Comparison of ENCODE assay signal across 30 mouse cellular contexts in genomic region chr3:97874777-97875176, GRCm38 (mm10). TPM values are rescaled to one million over a fixed set of nuclear protein-coding genes. Genes with fewer than 3 reads are reported as not detected.
A peak's percentile ranks its signal among the peaks of the same experiment; 100 is the strongest.
DNase-seq lines count a peak whose midpoint lies in the region; ATAC-seq lines count a peak whose summit lies in the region.
"Had no signal": no experiment of that assay in that cellular context is flagged by ENCODE, and none has a peak within 500 bp of the region (broad histone marks: within the 10 kb centered on the region; RNA-seq: fewer than 3 reads in every experiment).

No protein-coding gene starts in this region.

- peaks cover 9% of the 10 kb centered on the region; the same call in 1 of the 2 replicates for H3K4me1 ChIP-seq in heart, embryonic 10.5 days
- no peaks in the 10 kb centered on the region for H3K4me1 ChIP-seq in midbrain, embryonic 11.5 days (ENCODE audit: control insufficient read depth, insufficient read depth, low read length)
- H3K4me1 ChIP-seq in midbrain, embryonic 15.5 days, result no peaks in the 10 kb centered on the region
- no peaks in the 10 kb centered on the region for H3K4me1 ChIP-seq in liver, embryonic 11.5 days (replicated peaks; ENCODE audit: control insufficient read depth, insufficient read depth, low read length)
- H3K4me1 ChIP-seq: hindbrain, embryonic 15.5 days had no signal

- no peaks in the 10 kb centered on the region for H3K27me3 ChIP-seq in heart, embryonic 10.5 days (ENCODE audit: insufficient read depth, poor library complexity, severe bottlenecking)
- H3K27me3 ChIP-seq in midbrain, embryonic 11.5 days (ENCODE audit: control insufficient read depth, insufficient read depth, low read length), result no peaks in the 10 kb centered on the region
- H3K27me3 ChIP-seq in midbrain, embryonic 15.5 days (replicated peaks), result peaks cover 2% of the 10 kb centered on the region; the same call in 1 of the 2 replicates
- H3K27me3 ChIP-seq in liver, embryonic 11.5 days (replicated peaks; ENCODE audit: control insufficient read depth, insufficient read depth, low read length), result no peaks in the 10 kb centered on the region
- H3K27me3 ChIP-seq: embryonic facial prominence, embryonic 12.5 days; forebrain, embryonic 15.5 days; heart, embryonic 13.5 days; hindbrain, embryonic 15.5 days; limb, embryonic 15.5 days had no signal

- intact Hi-C loops in left cerebral cortex, postnatal 25 days (cut with DNase I), result loop anchor here (5.0 kb wide), 1 partner anchor 32 kb away; no protein-coding TSS in a partner anchor

- no peaks in the 10 kb centered on the region for H3K36me3 ChIP-seq in heart, embryonic 10.5 days
- H3K36me3 ChIP-seq in midbrain, embryonic 11.5 days (ENCODE audit: control insufficient read depth, insufficient read depth, low read length), result no peaks in the 10 kb centered on the region
- H3K36me3 ChIP-seq in midbrain, embryonic 15.5 days (replicated peaks), result no peaks in the 10 kb centered on the region
- H3K36me3 ChIP-seq in liver, embryonic 11.5 days (ENCODE audit: control insufficient read depth, insufficient read depth, low read length), result no peaks in the 10 kb centered on the region
- H3K36me3 ChIP-seq: embryonic facial prominence, embryonic 12.5 days; forebrain, embryonic 10.5 days; forebrain, embryonic 15.5 days; heart, embryonic 13.5 days; hindbrain, embryonic 10.5 days; hindbrain, embryonic 15.5 days; limb, embryonic 15.5 days had no signal

- no peak overlapping the region for H3K4me2 ChIP-seq in midbrain, embryonic 11.5 days
- H3K4me2 ChIP-seq in midbrain, embryonic 15.5 days, result no peak overlapping the region
- no peak overlapping the region for H3K4me2 ChIP-seq in liver, embryonic 11.5 days
- H3K4me2 ChIP-seq: embryonic facial prominence, embryonic 12.5 days; forebrain, embryonic 15.5 days; heart, embryonic 13.5 days; hindbrain, embryonic 15.5 days; limb, embryonic 15.5 days had no signal

- no peak overlapping the region for H3K9ac ChIP-seq in midbrain, embryonic 11.5 days (ENCODE audit: low read length)
- H3K9ac ChIP-seq in midbrain, embryonic 15.5 days, result no peak overlapping the region
- H3K9ac ChIP-seq in liver, embryonic 11.5 days (ENCODE audit: low read depth, low read length), result no peak overlapping the region
- H3K9ac ChIP-seq: embryonic facial prominence, embryonic 12.5 days; forebrain, embryonic 15.5 days; heart, embryonic 13.5 days; hindbrain, embryonic 15.5 days; limb, embryonic 15.5 days had no signal

- no peaks in the 10 kb centered on the region for H3K9me3 ChIP-seq in heart, embryonic 10.5 days
- H3K9me3 ChIP-seq in midbrain, embryonic 11.5 days (ENCODE audit: control insufficient read depth, low read length), result no peaks in the 10 kb centered on the region
- no peaks in the 10 kb centered on the region for H3K9me3 ChIP-seq in midbrain, embryonic 15.5 days
- H3K9me3 ChIP-seq in liver, embryonic 11.5 days (ENCODE audit: control insufficient read depth, low read length), result no peaks in the 10 kb centered on the region
- H3K9me3 ChIP-seq: embryonic facial prominence, embryonic 12.5 days; forebrain, embryonic 10.5 days; forebrain, embryonic 15.5 days; heart, embryonic 13.5 days; hindbrain, embryonic 10.5 days; hindbrain, embryonic 15.5 days; limb, embryonic 15.5 days had no signal

- no peak overlapping the region for H3K27ac ChIP-seq in heart, embryonic 10.5 days
- H3K27ac ChIP-seq in midbrain, embryonic 11.5 days (ENCODE audit: low read depth, low read length), result no peak overlapping the region
- no peak overlapping the region for H3K27ac ChIP-seq in midbrain, embryonic 15.5 days
- no peak overlapping the region for H3K27ac ChIP-seq in liver, embryonic 11.5 days (ENCODE audit: low read depth, low read length)
- H3K27ac ChIP-seq: forebrain, embryonic 10.5 days; forebrain, embryonic 15.5 days; heart, embryonic 13.5 days; hindbrain, embryonic 10.5 days; hindbrain, embryonic 15.5 days; limb, embryonic 15.5 days; macrophage; stomach, postnatal 0 days had no signal

- no peak for ATAC-seq in midbrain, embryonic 11.5 days (ENCODE audit: low FRiP score)
- ATAC-seq in midbrain, embryonic 15.5 days (replicated peaks), result no peak
- peak; percentile 58; the same call in 1 of the 2 replicates for ATAC-seq in liver, embryonic 11.5 days (replicated peaks; ENCODE audit: low FRiP score)
- ATAC-seq: forebrain, embryonic 15.5 days; inflammation-experienced regulatory T-cells, adult 6 months; lung, postnatal 0 days had no signal

- peak; percentile 53 for DNase-seq in heart, adult 11 months
- DNase-seq in heart, embryonic 10.5 days (ENCODE audit: low spot score), result no peak
- DNase-seq in midbrain, embryonic 11.5 days (ENCODE audit: low spot score, missing footprints), result peak; percentile 85
- DNase-seq in liver, embryonic 11.5 days (ENCODE audit: low spot score), result no peak
- no peak for DNase-seq in left cerebral cortex, postnatal 25 days (ENCODE audit: low spot score in 2 of 2)
- DNase-seq in thymus, postnatal 10 days (ENCODE audit: low spot score in 2 of 2), result no peak
- DNase-seq: adrenal gland, postnatal 10 days; cerebellum, adult 8-10 months; cerebellum, postnatal 25 days; gastrocnemius, postnatal 25 days; heart, adult 18-20 months; heart, postnatal 10 days; kidney, adult 2 months; lung, adult 18-20 months; midbrain, embryonic 14.5 days; right cerebral cortex, postnatal 4 days; thymus, adult 18-20 months; thymus, postnatal 4 days had no signal

- WGBS in heart, embryonic 10.5 days, result 25% methylated on average over 5 of the region's 5 CpGs
- WGBS in midbrain, embryonic 11.5 days, result 19% methylated on average over 5 of the region's 5 CpGs
- 27% methylated on average over 5 of the region's 5 CpGs for WGBS in midbrain, embryonic 15.5 days
- 44% methylated on average over 5 of the region's 5 CpGs for WGBS in liver, embryonic 11.5 days

- H3K4me3 ChIP-seq in heart, embryonic 10.5 days, result no peak overlapping the region
- no peak overlapping the region for H3K4me3 ChIP-seq in midbrain, embryonic 11.5 days (ENCODE audit: low read depth, low read length)
- H3K4me3 ChIP-seq in midbrain, embryonic 15.5 days, result no peak overlapping the region
- H3K4me3 ChIP-seq in liver, embryonic 11.5 days (ENCODE audit: low read depth, low read length), result no peak overlapping the region
- H3K4me3 ChIP-seq: embryonic facial prominence, embryonic 12.5 days; forebrain, embryonic 10.5 days; forebrain, embryonic 15.5 days; heart, embryonic 13.5 days; hindbrain, embryonic 10.5 days; hindbrain, embryonic 15.5 days; limb, embryonic 15.5 days had no signal

RNA-seq across cellular contexts. Expression of gene Pde4dip, which starts 13.7 kb away (rescaled TPM):
- 42.0 and 84.8 TPM in 2 replicates for polyA plus RNA-seq in heart, embryonic 10.5 days (2016; fragmentation: Nextera tagmentation; extraction: Ambion mirVana)
- polyA plus RNA-seq in midbrain, embryonic 11.5 days (2014; fragmentation: Nextera tagmentation; extraction: Ambion mirVana), result 27.6 and 29.1 TPM in 2 replicates
- polyA plus RNA-seq in midbrain, embryonic 15.5 days (2015; fragmentation: Nextera tagmentation; extraction: Ambion mirVana), result 69.7 and 75.7 TPM in 2 replicates
- polyA plus RNA-seq in liver, embryonic 11.5 days (2014; fragmentation: Nextera tagmentation; extraction: Ambion mirVana), result 16.8 and 16.9 TPM in 2 replicates
- 100 to 1,000 TPM; 246 to 251 TPM for total RNA-seq in left cerebral cortex, postnatal 25 days (2021)

RNA-seq across cellular contexts. Expression of gene Sec22b, which starts 26.2 kb away (rescaled TPM):
- 140 and 154 TPM in 2 replicates for polyA plus RNA-seq in heart, embryonic 10.5 days (2016; fragmentation: Nextera tagmentation; extraction: Ambion mirVana)
- 122 and 127 TPM in 2 replicates for polyA plus RNA-seq in midbrain, embryonic 11.5 days (2014; fragmentation: Nextera tagmentation; extraction: Ambion mirVana)
- 89.3 and 93.7 TPM in 2 replicates for polyA plus RNA-seq in midbrain, embryonic 15.5 days (2015; fragmentation: Nextera tagmentation; extraction: Ambion mirVana)
- 109 and 113 TPM in 2 replicates for polyA plus RNA-seq in liver, embryonic 11.5 days (2014; fragmentation: Nextera tagmentation; extraction: Ambion mirVana)
- total RNA-seq in left cerebral cortex, postnatal 25 days (2021), result 10 to 100 TPM; 70.9 to 76.7 TPM

Comparison
In these comparisons a context has a peak if more than half of its experiments do, and no peak if none do; other contexts are left out.
1. DNase-seq: peak in heart, adult 11 months (single experiment) and midbrain, embryonic 11.5 days (single experiment); none in heart, embryonic 10.5 days (single experiment), liver, embryonic 11.5 days (single experiment), left cerebral cortex, postnatal 25 days (0 of 2) and thymus, postnatal 10 days (0 of 2).